Mouse (Mus musculus): ENCODE measurements around the gene Nkx2-3. TPM values are rescaled to one million over a fixed set of nuclear protein-coding genes. Genes with fewer than 3 reads are reported as not detected.

The Nkx2-3 gene
- polyA plus RNA-seq, 1 experiment from 2014 or later = 2.4 TPM

Small RNAs within 50 kb of the gene (microRNA-seq; reads per million reads assigned to microRNA genes)
- gene Gm22646 (ENCODE audit: borderline number of aligned reads) = not detected

Other genes with a start within 250 kb of the Nkx2-3 start
- 4.1 and 4.3 TPM in 2 replicates for gene Hpse2, start 224.0 kb upstream of the Nkx2-3 start, polyA plus RNA-seq (2014; fragmentation: Nextera tagmentation; extraction: Ambion mirVana)
- 0.96 and 1.4 TPM in 2 replicates for gene Cnnm1, start 171.9 kb upstream of the Nkx2-3 start, polyA plus RNA-seq (2014; fragmentation: Nextera tagmentation; extraction: Ambion mirVana)
- gene Got1, start 87.7 kb upstream of the Nkx2-3 start, polyA plus RNA-seq (2014; fragmentation: Nextera tagmentation; extraction: Ambion mirVana) = 33.1 and 34.4 TPM in 2 replicates
- gene Slc25a28, start 62.6 kb downstream of the Nkx2-3 start, polyA plus RNA-seq (2014; fragmentation: Nextera tagmentation; extraction: Ambion mirVana) = 12.1 and 14.2 TPM in 2 replicates
- 10.9 and 12.3 TPM in 2 replicates for gene Entpd7, start 77.3 kb downstream of the Nkx2-3 start, polyA plus RNA-seq (2014; fragmentation: Nextera tagmentation; extraction: Ambion mirVana)
- gene Cutc, start 140.7 kb downstream of the Nkx2-3 start, polyA plus RNA-seq (2014; fragmentation: Nextera tagmentation; extraction: Ambion mirVana) = 9.9 and 14.1 TPM in 2 replicates
- 7.0 and 8.3 TPM in 2 replicates for gene Cox15, start 140.7 kb downstream of the Nkx2-3 start, polyA plus RNA-seq (2014; fragmentation: Nextera tagmentation; extraction: Ambion mirVana)
- gene Abcc2, start 169.9 kb downstream of the Nkx2-3 start, polyA plus RNA-seq (2014; fragmentation: Nextera tagmentation; extraction: Ambion mirVana) = 0.07 TPM in 2 replicates

All from embryonic facial prominence, embryonic 14.5 days (tissue).